Mouse (Mus musculus) MEL (cell line): ENCODE data around the gene Vwa3b. TPM values are rescaled to one million over a fixed set of nuclear protein-coding genes. Genes with fewer than 3 reads are reported as not detected.

ENCODE experiments used
- DNase-seq: peaks from one replicate; pipeline ENCODE4 v3.0.0; 2011; ENCODE audit warnings: low read depth, low spot score
- H3K27ac ChIP-seq: 2 replicates; pipeline ENCODE4 v1.5.1; 2012; ENCODE audit warnings: low read depth, mild to moderate bottlenecking, control low read depth, low read length, moderate library complexity; ENCODE audit not compliant: control insufficient read depth
- H3K27me3 ChIP-seq, 2 experiments: fragments of 150-350 bp in 1 of 2; sonication (generic) in 1 of 2; 2 replicates each; pipeline ENCODE4 v1.6.1; 2012; ENCODE audit warnings: low read length in 2 of 2, mild to moderate bottlenecking in 2 of 2, improper control_type of control experiment in 1 of 2, moderate library complexity in 1 of 2; ENCODE audit not compliant: insufficient read depth in 2 of 2, control insufficient read depth in 1 of 2
- H3K36me3 ChIP-seq, 2 experiments: 2 replicates each; pipeline ENCODE4 v1.6.1; 2012 to 2014; ENCODE audit warnings: low read length in 2 of 2, improper control_type of control experiment in 1 of 2, inconsistent platforms in 1 of 2, mild to moderate bottlenecking in 1 of 2; ENCODE audit not compliant: insufficient read depth in 2 of 2, control insufficient read depth in 1 of 2
- H3K4me1 ChIP-seq, 2 experiments: fragments of 150-350 bp in 1 of 2; sonication (generic) in 1 of 2; 2 replicates each; pipeline ENCODE4 v1.6.1; 2012; ENCODE audit warnings: low read length in 2 of 2, improper control_type of control experiment in 1 of 2, mild to moderate bottlenecking in 1 of 2; ENCODE audit not compliant: insufficient read depth in 2 of 2, control insufficient read depth in 1 of 2
- H3K4me3 ChIP-seq, 2 experiments: fragments of 150-350 bp in 1 of 2; sonication (generic) in 1 of 2; 2 replicates each; pipeline ENCODE4 v1.5.1; 2012; ENCODE audit warnings: low read depth in 2 of 2, low read length in 2 of 2, mild to moderate bottlenecking in 2 of 2, moderate library complexity in 2 of 2, control low read depth in 1 of 2, improper control_type of control experiment in 1 of 2; ENCODE audit not compliant: control insufficient read depth in 1 of 2, insufficient read depth in 1 of 2
- H3K79me2 ChIP-seq: 2 replicates; pipeline ENCODE4 v1.6.1; 2012; ENCODE audit warnings: mild to moderate bottlenecking, low read length, moderate library complexity; ENCODE audit not compliant: control insufficient read depth, poor library complexity, insufficient read depth
- H3K9ac ChIP-seq: 2 replicates; pipeline ENCODE4 v1.6.1; 2012; ENCODE audit warnings: low read depth, mild to moderate bottlenecking, control low read depth, low read length, moderate library complexity; ENCODE audit not compliant: control insufficient read depth, poor library complexity, severe bottlenecking
- H3K9me3 ChIP-seq: fragments of 150-350 bp; sonication (generic); replicated peaks from 2 replicates; pipeline ENCODE4 v1.6.1; 2012; ENCODE audit warnings: mild to moderate bottlenecking, low read length, improper control_type of control experiment, moderate library complexity; ENCODE audit not compliant: insufficient read depth
- BHLHE40 ChIP-seq: IDR thresholded peaks from 2 replicates; pipeline ENCODE4 v1.6.1; 2012; ENCODE audit warnings: low read depth, mild to moderate bottlenecking, inconsistent platforms, low read length, improper control_type of control experiment, borderline replicate concordance
- E2F4 ChIP-seq: IDR thresholded peaks from 2 replicates; pipeline ENCODE4 v1.6.1; 2011; ENCODE audit warnings: low read depth, low read length, improper control_type of control experiment, borderline replicate concordance
- ELF1 ChIP-seq: IDR thresholded peaks from 2 replicates; pipeline ENCODE4 v1.6.1; 2014; ENCODE audit warnings: low read depth, mild to moderate bottlenecking, inconsistent platforms, low read length, improper control_type of control experiment, moderate library complexity
- ETS1 ChIP-seq: IDR thresholded peaks from 2 replicates; pipeline ENCODE4 v1.6.1; 2012; ENCODE audit warnings: low read depth, mild to moderate bottlenecking, inconsistent platforms, low read length, improper control_type of control experiment, moderate library complexity
- MYC ChIP-seq: IDR thresholded peaks from 2 replicates; pipeline ENCODE4 v1.6.1; 2011; ENCODE audit warnings: low read depth, mild to moderate bottlenecking, low read length, improper control_type of control experiment, moderate library complexity
- NRF1 ChIP-seq: IDR thresholded peaks from 2 replicates; pipeline ENCODE4 v1.6.1; 2014; ENCODE audit warnings: low read depth, mild to moderate bottlenecking, inconsistent platforms, low read length, improper control_type of control experiment, moderate library complexity; ENCODE audit not compliant: poor library complexity, insufficient read depth, severe bottlenecking
- POLR2A ChIP-seq, 2 experiments: IDR thresholded peaks; 2 replicates each; pipeline ENCODE4 v1.6.1; 2011 to 2012; ENCODE audit warnings: low read length in 2 of 2, mild to moderate bottlenecking in 2 of 2, control low read depth in 1 of 2, improper control_type of control experiment in 1 of 2, low read depth in 1 of 2, moderate library complexity in 1 of 2; ENCODE audit not compliant: control insufficient read depth in 1 of 2, insufficient read depth in 1 of 2, poor library complexity in 1 of 2
- POLR2AphosphoS2 ChIP-seq: IDR thresholded peaks from 2 replicates; pipeline ENCODE4 v1.6.1; 2011; ENCODE audit warnings: low read length, improper control_type of control experiment
- SMC3 ChIP-seq: IDR thresholded peaks from 2 replicates; pipeline ENCODE4 v1.6.1; 2011; ENCODE audit warnings: low read depth, low read length, improper control_type of control experiment
- TBP ChIP-seq: IDR thresholded peaks from 2 replicates; pipeline ENCODE4 v1.8.0; 2011; ENCODE audit warnings: low read depth, low read length, improper control_type of control experiment
- TCF12 ChIP-seq: IDR thresholded peaks from 2 replicates; pipeline ENCODE4 v1.6.1; 2014; ENCODE audit warnings: low read depth, mild to moderate bottlenecking, inconsistent platforms, low read length, improper control_type of control experiment, moderate library complexity
- USF2 ChIP-seq, 2 experiments: IDR thresholded peaks; 2 replicates each; pipeline ENCODE4 v1.6.1; 2011 to 2012; ENCODE audit warnings: improper control_type of control experiment in 2 of 2, low read length in 2 of 2, borderline replicate concordance in 1 of 2, inconsistent platforms in 1 of 2, low read depth in 1 of 2, mild to moderate bottlenecking in 1 of 2; ENCODE audit not compliant: insufficient read depth in 1 of 2
- ZNF384 ChIP-seq: IDR thresholded peaks from 2 replicates; pipeline ENCODE4 v1.6.1; 2012; ENCODE audit warnings: low read depth, mild to moderate bottlenecking, inconsistent platforms, low read length, improper control_type of control experiment
- polyA plus RNA-seq, 2 experiments: library from polyadenylated mRNA; stranded (reverse) in 1 of 2; unstranded in 1 of 2; fragments of >175 nt in 1 of 2; fragments of >200 nt in 1 of 2; gene quantifications; 2 replicates each; pipeline versions ENCODE4 v1.2.1 to v1.2.4; 2012; ENCODE audit warnings: low replicate concordance in 2 of 2, low read depth in 1 of 2; ENCODE audit not compliant: insufficient read length in 2 of 2, insufficient read depth in 1 of 2, missing spikeins in 1 of 2
- total RNA-seq: library from RNA; depleted of rRNA; stranded (reverse); fragments of 300-350 nt; gene quantifications from 2 replicates; pipeline ENCODE4 v1.2.3, GENCODE M21; 2012

Vwa3b gene
- total and polyA plus RNA-seq, 3 experiments: not detected

GRCm38 (mm10) chr1:37113781-37114180 is 87.4 kb downstream of the Vwa3b start:
- Histone ChIP-seq H3K4me3 (no peak overlapping the region), H3K4me1 (no peaks in the 10 kb centered on the region), H3K27ac (no peak overlapping the region), H3K27me3 (peaks cover 0 to 6% of the 10 kb centered on the region in 2 experiments; a peak in 3 of 4 replicates), H3K79me2 (no peaks in the 10 kb centered on the region), H3K9ac (no peak overlapping the region), H3K9me3 (no peaks in the 10 kb centered on the region), H3K36me3 (no peaks in the 10 kb centered on the region)
- no peak for DNase-seq
- TF ChIP-seq ETS1 (no peak), TCF12 (no peak), ZNF384 (no peak)

DNA sequence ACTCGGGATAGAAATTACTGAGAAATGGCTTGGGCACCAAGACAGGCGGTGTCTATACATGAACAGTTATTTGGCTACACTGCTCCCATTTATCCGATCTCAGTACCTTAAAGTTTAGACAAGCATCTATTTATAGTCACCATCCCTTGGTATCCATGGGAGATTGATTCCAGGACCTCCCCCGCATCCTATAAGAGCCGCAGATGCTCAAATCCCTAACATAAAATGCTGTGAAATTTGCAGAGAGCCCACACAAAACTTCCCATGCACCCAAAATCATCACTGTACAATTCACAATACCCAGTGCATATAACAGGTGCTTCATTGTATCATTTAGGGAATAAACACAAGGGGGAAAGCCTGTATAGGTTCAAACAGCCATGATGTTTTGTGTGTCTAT is 89.5 kb downstream of the Vwa3b start:
- H3K9ac ChIP-seq: no peak overlapping the region
- no peaks in the 10 kb centered on the region for H3K79me2 ChIP-seq

GRCm38 (mm10) chr1:37116574-37116973 is 90.2 kb downstream of the Vwa3b start:
- no peaks in the 10 kb centered on the region for H3K36me3 ChIP-seq
- no peak overlapping the region for H3K9ac ChIP-seq
- H3K79me2 ChIP-seq: no peaks in the 10 kb centered on the region
- no peak for TF ChIP-seq ETS1
- TF ChIP-seq ZNF384: no peak
- TF ChIP-seq SMC3: no peak
- TF ChIP-seq USF2 (IDR thresholded peaks at IDR 0.05; ENCODE audit: borderline replicate concordance in 1 of 2, insufficient read depth in 1 of 2, low read depth in 1 of 2, low read length in 2 of 2): no peak
- no peak for TF ChIP-seq BHLHE40
- TF ChIP-seq POLR2AphosphoS2: no peak
- no peaks in the 10 kb centered on the region for H3K9me3 ChIP-seq
- no peak overlapping the region for H3K27ac ChIP-seq
- H3K4me3 ChIP-seq: no peak overlapping the region
- H3K27me3 ChIP-seq: peaks cover 0 to 6% of the 10 kb centered on the region in 2 experiments; a peak in 3 of 4 replicates
- no peak for DNase-seq
- H3K4me1 ChIP-seq: no peaks in the 10 kb centered on the region

More for the DNA sequence above, 89.5 kb downstream of the Vwa3b start:
- Histone ChIP-seq H3K27ac (no peak overlapping the region), H3K4me1 (no peaks in the 10 kb centered on the region), H3K9me3 (no peaks in the 10 kb centered on the region), H3K36me3 (no peaks in the 10 kb centered on the region)
- DNase-seq: no peak
- TF ChIP-seq POLR2A (IDR thresholded peaks at IDR 0.05; ENCODE audit: control insufficient read depth in 1 of 2, insufficient read depth in 1 of 2, low read depth in 1 of 2, low read length in 2 of 2, poor library complexity in 1 of 2) (no peak), TCF12 (no peak), POLR2AphosphoS2 (no peak), MYC (no peak), TBP (no peak), NRF1 (no peak), ELF1 (no peak), BHLHE40 (no peak), E2F4 (no peak)
- TF ChIP-seq, all 39 proteins: peak for 0
- Histone ChIP-seq H3K4me3 (no peak overlapping the region), H3K27me3 (peaks cover 0 to 6% of the 10 kb centered on the region in 2 experiments; a peak in 3 of 4 replicates)
